Mouse (Mus musculus) erythroblast, embryonic 14.5 days (primary cell): ENCODE results near the gene Foxg1.

Experiments used
- GATA1 ChIP-seq: IDR thresholded peaks from 2 replicates; pipeline ENCODE4 v1.6.1; 2012; ENCODE audit warnings: low read length, inconsistent platforms, mixed read lengths
- TAL1 ChIP-seq: IDR thresholded peaks from 3 replicates; pipeline ENCODE4 v1.6.1; 2012; ENCODE audit warnings: low read length, inconsistent platforms, mixed read lengths

DNA sequence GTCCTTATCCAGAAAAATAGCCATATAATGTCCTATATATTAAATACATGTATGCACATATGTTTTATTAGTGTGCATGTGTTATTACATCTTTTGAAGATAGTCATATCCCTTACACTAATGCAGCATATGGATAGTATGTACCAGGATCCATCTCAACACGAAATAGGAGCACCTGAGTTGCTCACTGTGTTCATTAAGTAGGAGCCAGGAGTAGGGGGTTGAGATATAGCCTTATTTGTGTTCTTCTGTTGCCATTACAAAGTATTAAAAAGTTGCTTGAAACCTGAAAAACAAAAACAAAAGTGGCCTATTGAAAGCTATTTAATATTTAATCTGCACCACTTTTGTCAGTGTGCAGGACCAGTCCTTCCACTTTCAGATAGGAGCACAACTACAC is 11.7 kb downstream of the Foxg1 start:
- TF ChIP-seq GATA1 (no peak), TAL1 (no peak)
